Mouse (Mus musculus): ENCODE data around the gene Ovol3.

- no peak for TF ChIP-seq POLR2A (IDR thresholded peaks at IDR 0.05; ENCODE audit: low read depth, low read length)
- TF ChIP-seq CTCF (conservative IDR thresholded peaks at IDR 0.05; ENCODE audit: insufficient read depth, insufficient read length, low read depth, low read length), result no peak
These were observed 37.9 kb downstream of the Ovol3 start for GRCm38 (mm10) chr7:30197592-30198129.

Measured in kidney, adult 2 months (tissue).